Mouse (Mus musculus) B cell, adult 67 days (primary cell): ENCODE measurements around the gene Golgb1. TPM values are rescaled to one million over a fixed set of nuclear protein-coding genes. Genes with fewer than 3 reads are reported as not detected.

Source experiments
- total RNA-seq, 2 experiments: library from RNA; stranded (reverse); gene quantifications; 4 replicates each; pipeline ENCODE4 v1.2.4; 2023

Golgb1 gene
- 10 to 100 TPM; 35.6 to 45.4 TPM for total RNA-seq

GRCm38 (mm10) chr16:36874583-36875275 is at the start of gene Golgb1, which contains the start of gene Eaf2:
Gene Golgb1, plus strand, starts transcription at chr16:36875140.
Gene Eaf2, minus strand, starts transcription at chr16:36875003.

GRCm38 (mm10) chr16:36828054-36828786 is 46.7 kb upstream of the Golgb1 start, which contains the start of gene Iqcb1:
Gene Iqcb1, plus strand, starts transcription at chr16:36828385.

GRCm38 (mm10) chr16:36934841-36935620 is 60.1 kb downstream of the Golgb1 start, which contains the start of gene Hcls1:
Gene Hcls1, plus strand, starts transcription at chr16:36934983.

Other genes starting within 250 kb of the Golgb1 start
- gene Cd86, start 209.1 kb upstream of the Golgb1 start, total RNA-seq = 100 to 1,000 TPM; 148 to 156 TPM
- gene Ildr1, start 181.2 kb upstream of the Golgb1 start, total RNA-seq = 10 to 100 TPM; 14.5 to 14.8 TPM
- 10 to 100 TPM; 14.0 to 27.3 TPM for gene Slc15a2, start 90.2 kb upstream of the Golgb1 start, total RNA-seq
- gene Iqcb1, start 46.8 kb upstream of the Golgb1 start, total RNA-seq = 10 to 100 TPM; 66.9 to 72.6 TPM
- 10 to 100 TPM; 13.5 to 14.1 TPM for gene Eaf2, start 137 bp upstream of the Golgb1 start, total RNA-seq
- gene Hcls1, start 59.8 kb downstream of the Golgb1 start, total RNA-seq = 100 to 1,000 TPM; 346 to 360 TPM
- 1 to 10 TPM in 1 of 2 experiments, under 1 TPM in 1; 0.74 to 1.4 TPM for gene Fbxo40, start 115.3 kb downstream of the Golgb1 start, total RNA-seq
- 1 to 10 TPM; 6.1 to 8.1 TPM for gene Polq, start 136.6 kb downstream of the Golgb1 start, total RNA-seq